Mouse (Mus musculus): Measurements from ENCODE around the gene Lefty2.

GRCm38 (mm10) chr1:180942166-180943031 is 49.5 kb downstream of the Lefty2 start, which contains the start of gene Tmem63a:
- TF ChIP-seq CTCF (IDR thresholded peaks at IDR 0.05), result no peak
- 0 out of 2 replicates have a peak, but pooled peaks have one; percentile 15 for TF ChIP-seq EP300 (IDR thresholded peaks at IDR 0.05; ENCODE audit: insufficient read depth, low read depth, low read length)

Measured in heart, adult 2 months (tissue).